Comparison of ENCODE assay signal across 17 mouse cellular contexts in the genomic region with DNA sequence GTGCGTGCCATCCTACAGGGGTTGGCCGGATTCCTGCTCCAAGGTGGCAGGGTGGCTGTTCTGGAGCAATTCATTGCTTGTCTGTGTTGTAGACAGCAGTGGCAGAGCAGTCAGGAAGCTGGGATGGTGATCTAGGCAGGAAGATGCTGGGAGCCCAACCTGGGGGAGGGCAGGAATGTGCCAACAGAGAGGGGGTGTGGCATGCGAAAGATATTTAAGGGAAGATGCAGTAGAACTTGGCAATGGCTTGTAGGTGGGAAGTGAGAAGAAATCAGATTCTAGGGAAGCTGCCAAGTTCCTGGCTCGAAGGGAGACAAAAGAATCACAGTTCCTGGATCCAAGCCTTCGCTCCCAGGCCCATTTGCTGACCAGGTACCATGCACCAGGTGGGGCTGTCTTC.
DNase-seq lines count a peak whose midpoint lies in the region; ATAC-seq lines count a peak whose summit lies in the region.
"Had no signal": no experiment of that assay in that cellular context is flagged by ENCODE, and none has a peak within 500 bp of the region (broad histone marks: within the 10 kb centered on the region; RNA-seq: fewer than 3 reads in every experiment).

No protein-coding gene starts in this region.

- peaks cover 12% of the 10 kb centered on the region for H3K4me1 ChIP-seq in kidney, embryonic 16.5 days (ENCODE audit: insufficient read depth, low read length)
- H3K4me1 ChIP-seq: liver, embryonic 15.5 days had no signal

- no peak overlapping the region for H3K4me3 ChIP-seq in kidney, embryonic 16.5 days (ENCODE audit: low read length)
- H3K4me3 ChIP-seq: forebrain, embryonic 10.5 days; limb, embryonic 10.5 days; liver, embryonic 15.5 days had no signal

- no peaks in the 10 kb centered on the region for H3K36me3 ChIP-seq in kidney, embryonic 16.5 days (ENCODE audit: insufficient read depth, low read length)
- H3K36me3 ChIP-seq: forebrain, embryonic 10.5 days; G1E; limb, embryonic 10.5 days; liver, embryonic 15.5 days had no signal

- no peak overlapping the region for H3K9ac ChIP-seq in kidney, embryonic 16.5 days (replicated peaks; ENCODE audit: low read length)
- H3K9ac ChIP-seq: liver, embryonic 15.5 days had no signal

- no peak overlapping the region for H3K27ac ChIP-seq in kidney, embryonic 16.5 days (ENCODE audit: low read length)
- H3K27ac ChIP-seq: forebrain, embryonic 10.5 days; limb, embryonic 10.5 days; liver, embryonic 15.5 days had no signal

- H3K27me3 ChIP-seq in kidney, embryonic 16.5 days (ENCODE audit: insufficient read depth, low read length), result no peaks in the 10 kb centered on the region

- ATAC-seq in kidney, embryonic 16.5 days (ENCODE audit: low FRiP score, low TSS enrichment), result no peak
- ATAC-seq: intestine, embryonic 16.5 days; midbrain, embryonic 16.5 days had no signal

- peak; percentile 55 for DNase-seq in layer of hippocampus, adult 11-12 months (ENCODE audit: low spot score)
- DNase-seq in layer of hippocampus, postnatal 25 days (ENCODE audit: extremely low spot score in 1 of 2, low spot score in 1 of 2), result no peak
- DNase-seq in cerebellum, postnatal 14 days, result peak; percentile 71 to 81
- peak; percentile 78 to 89 for DNase-seq in left cerebral cortex, adult 18-20 months (ENCODE audit: low spot score in 2 of 2)
- DNase-seq in right cerebral cortex, postnatal 25 days, result peak; percentile 81
- no peak for DNase-seq in adrenal gland, postnatal 10 days
- no peak for DNase-seq in heart, adult 11 months
- DNase-seq: B cell, adult 2 months; heart, adult 18-20 months; thymus, adult 18-20 months had no signal

- H3K9me3 ChIP-seq in kidney, embryonic 16.5 days (ENCODE audit: low read length), result no peaks in the 10 kb centered on the region
- H3K9me3 ChIP-seq: forebrain, embryonic 10.5 days; limb, embryonic 10.5 days; liver, embryonic 15.5 days had no signal

- no peak overlapping the region for H3K4me2 ChIP-seq in kidney, embryonic 16.5 days (replicated peaks; ENCODE audit: low read depth, low read length)
- H3K4me2 ChIP-seq: liver, embryonic 15.5 days had no signal

- 85% methylated on average over 5 of the region's 5 CpGs for WGBS in kidney, embryonic 16.5 days

Comparison
In these comparisons a context has a peak if more than half of its experiments do, and no peak if none do; other contexts are left out.
1. DNase-seq: peak in layer of hippocampus, adult 11-12 months (single experiment), cerebellum, postnatal 14 days (2 of 2), left cerebral cortex, adult 18-20 months (2 of 2) and right cerebral cortex, postnatal 25 days (single experiment); none in layer of hippocampus, postnatal 25 days (0 of 2), adrenal gland, postnatal 10 days (single experiment) and heart, adult 11 months (single experiment).